Mouse (Mus musculus) midbrain, embryonic 15.5 days (tissue): ENCODE data around the gene Usp30. TPM values are rescaled to one million over a fixed set of nuclear protein-coding genes. Genes with fewer than 3 reads are reported as not detected.

Experiments used
- ATAC-seq: fragments of 200-750 bp; cut with Nextera tagmentation; replicated peaks from 2 replicates; pipeline ENCODE4 v1.8.0; 2017; ENCODE audit warnings: moderate TSS enrichment
- H3K27ac ChIP-seq: fragments of 300-500 bp; sonication (generic); 2 replicates; pipeline ENCODE4 v1.5.1; 2015; ENCODE audit warnings: mild to moderate bottlenecking, inconsistent platforms
- H3K27me3 ChIP-seq: fragments of 300-500 bp; sonication (generic); replicated peaks from 2 replicates; pipeline ENCODE4 v1.6.1; 2015; ENCODE audit warnings: inconsistent platforms
- H3K36me3 ChIP-seq: fragments of 300-500 bp; sonication (generic); replicated peaks from 2 replicates; pipeline ENCODE4 v1.6.1; 2015; ENCODE audit warnings: inconsistent platforms
- H3K4me1 ChIP-seq: fragments of 300-500 bp; sonication (generic); 2 replicates; pipeline ENCODE4 v1.6.1; 2015; ENCODE audit warnings: inconsistent platforms
- H3K4me2 ChIP-seq: fragments of 300-500 bp; sonication (generic); 2 replicates; pipeline ENCODE4 v1.6.1; 2015; ENCODE audit warnings: inconsistent platforms, mild to moderate bottlenecking, moderate library complexity
- H3K4me3 ChIP-seq: fragments of 300-500 bp; sonication (generic); 2 replicates; pipeline ENCODE4 v1.5.1; 2015; ENCODE audit warnings: mild to moderate bottlenecking, inconsistent platforms
- H3K9ac ChIP-seq: fragments of 300-500 bp; sonication (generic); 2 replicates; pipeline ENCODE4 v1.6.1; 2015; ENCODE audit warnings: mild to moderate bottlenecking, inconsistent platforms
- H3K9me3 ChIP-seq: fragments of 300-500 bp; sonication (generic); 2 replicates; pipeline ENCODE4 v1.6.1; 2016; ENCODE audit warnings: inconsistent platforms
- WGBS: fragments of 180-500 bp; shearing (Covaris S2); methylation state at CpG from one replicate; pipeline ENCODE4 v1.1.7; 2015; ENCODE audit warnings: mixed read lengths; 5-methylcytosine and 5-hydroxymethylcytosine counted together
- polyA plus RNA-seq: library from polyadenylated mRNA; unstranded; fragments of >200 nt; fragmentation: Nextera tagmentation; extraction: Ambion mirVana; gene quantifications from 2 replicates; pipeline ENCODE4 v1.2.1, GENCODE M21; 2015

Gene Usp30
- polyA plus RNA-seq, 1 experiment from 2014 or later, result 20.7 TPM

DNA sequence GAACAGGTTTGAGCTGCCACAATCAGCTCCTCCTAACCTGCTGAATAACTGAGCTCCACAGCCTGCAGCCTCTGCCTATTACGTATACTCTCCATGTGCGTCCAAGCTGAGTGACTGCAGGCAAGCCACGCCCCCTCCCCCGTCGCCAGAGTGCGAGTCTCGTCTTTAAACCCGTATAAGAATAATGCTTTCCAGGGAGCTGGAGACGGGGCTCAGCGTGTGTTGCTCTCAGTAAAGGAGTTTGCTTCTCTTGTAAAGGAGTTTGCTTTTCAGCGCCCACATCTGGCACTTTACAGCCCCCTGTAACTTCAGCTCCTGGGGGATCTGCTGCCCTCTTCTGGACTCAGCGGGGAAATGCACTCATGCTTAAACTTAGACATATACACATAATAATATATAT, 88.2 kb downstream of the Usp30 start:
- no peak for ATAC-seq
- H3K4me2 ChIP-seq, result peak overlapping the region; percentile 25; the same call in 1 of the 2 replicates
- peaks cover 5% of the 10 kb centered on the region; the same call in 1 of the 2 replicates for H3K9me3 ChIP-seq
- no peak overlapping the region for H3K27ac ChIP-seq
- H3K4me3 ChIP-seq, result peak overlapping the region; percentile 23
- WGBS, result 2% methylated on average over 12 of the region's 12 CpGs
- no peaks in the 10 kb centered on the region for H3K36me3 ChIP-seq
- H3K9ac ChIP-seq, result no peak overlapping the region
- no peaks in the 10 kb centered on the region for H3K4me1 ChIP-seq
- H3K27me3 ChIP-seq, result no peaks in the 10 kb centered on the region

DNA sequence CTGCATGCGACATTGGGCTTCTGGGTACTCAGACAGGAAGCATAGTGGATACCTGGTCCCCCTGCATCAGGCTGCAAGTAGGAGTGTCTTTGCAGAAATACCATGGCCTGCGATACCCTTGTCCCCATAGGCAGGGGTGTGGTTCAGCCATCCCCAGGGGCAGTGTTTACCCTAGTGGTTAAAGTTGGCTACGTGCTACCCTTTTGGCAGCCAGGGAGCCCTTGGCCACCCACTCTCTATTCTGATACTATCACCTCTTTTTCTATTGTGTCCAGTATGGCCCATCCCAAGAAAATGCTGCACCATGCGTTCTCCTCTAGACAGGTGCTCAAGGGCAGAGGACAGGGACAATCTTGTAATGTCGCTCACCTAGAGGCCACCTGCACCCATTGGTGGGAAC, 89.5 kb downstream of the Usp30 start:
- Histone ChIP-seq H3K4me1 (no peaks in the 10 kb centered on the region), H3K4me2 (no peak overlapping the region), H3K9me3 (no peaks in the 10 kb centered on the region), H3K9ac (no peak overlapping the region), H3K4me3 (no peak overlapping the region), H3K27ac (no peak overlapping the region), H3K36me3 (no peaks in the 10 kb centered on the region), H3K27me3 (no peaks in the 10 kb centered on the region)
- no peak for ATAC-seq
- 87% methylated on average over 5 of the region's 5 CpGs for WGBS

DNA sequence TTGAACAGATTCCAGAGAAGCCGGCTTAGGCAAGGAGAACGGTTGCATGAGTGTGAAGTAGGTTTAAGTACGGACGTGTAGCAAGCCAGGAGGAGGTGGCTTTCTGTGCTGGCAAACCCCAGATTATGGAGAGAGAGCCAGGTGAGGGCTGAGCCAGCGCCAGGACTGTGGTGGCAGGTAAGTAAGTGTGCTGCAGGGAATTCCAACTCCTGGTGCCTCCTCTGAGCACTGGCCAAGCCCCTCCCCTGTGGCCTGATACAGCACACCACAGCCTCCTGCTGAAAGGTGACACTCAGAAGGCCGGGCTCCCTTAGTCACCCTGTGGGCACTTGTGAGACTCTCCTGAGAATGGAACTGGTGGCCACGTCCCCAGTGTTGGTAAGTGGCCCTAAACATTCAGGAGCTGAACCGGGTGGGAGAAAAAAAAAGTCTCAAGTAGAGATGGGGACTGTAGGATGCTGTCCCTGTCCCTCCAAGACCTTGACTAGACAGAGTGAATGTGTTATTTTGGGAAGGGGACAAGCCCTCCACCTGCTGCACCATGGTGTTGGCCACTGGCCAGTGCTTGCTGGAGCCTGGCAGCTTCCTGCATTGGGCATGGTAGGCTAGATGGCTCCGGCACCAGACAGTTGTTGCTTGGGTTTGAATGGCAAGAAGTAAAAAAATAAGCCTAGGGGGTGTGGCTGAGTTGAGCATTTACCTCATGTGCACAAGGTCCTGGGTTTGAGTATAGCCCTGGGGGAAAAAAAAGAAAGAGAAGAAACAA, 90.1 kb downstream of the Usp30 start:
- no peaks in the 10 kb centered on the region for H3K9me3 ChIP-seq
- H3K4me1 ChIP-seq, result no peaks in the 10 kb centered on the region
- no peak overlapping the region for H3K4me2 ChIP-seq
- no peak overlapping the region for H3K4me3 ChIP-seq
- no peak for ATAC-seq
- H3K27ac ChIP-seq, result no peak overlapping the region
- H3K36me3 ChIP-seq, result no peaks in the 10 kb centered on the region
- H3K27me3 ChIP-seq, result no peaks in the 10 kb centered on the region
- no peak overlapping the region for H3K9ac ChIP-seq
- 66% methylated on average over 9 of the region's 9 CpGs for WGBS

DNA sequence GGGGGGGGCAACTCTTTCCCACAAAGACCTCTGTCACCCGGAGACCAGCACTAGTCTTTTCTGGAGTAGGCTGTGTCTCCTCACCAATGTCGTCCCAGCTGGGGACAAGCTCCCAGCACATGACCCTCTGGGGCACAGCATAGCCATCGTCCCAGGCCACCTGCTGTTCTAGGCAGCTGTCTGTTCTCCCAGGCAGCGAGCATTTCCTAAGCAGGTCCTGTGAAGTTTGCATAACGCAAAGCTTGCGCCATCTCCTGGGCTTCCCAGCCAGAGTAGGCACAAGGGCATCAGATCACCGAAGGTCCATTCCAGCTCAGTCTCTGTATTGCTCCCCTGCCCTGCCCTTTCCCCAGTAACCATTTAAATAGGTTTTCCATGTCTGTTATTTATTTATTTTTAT, 92.0 kb downstream of the Usp30 start:
- no peak overlapping the region for H3K27ac ChIP-seq
- no peak overlapping the region for H3K4me3 ChIP-seq
- H3K27me3 ChIP-seq, result no peaks in the 10 kb centered on the region
- H3K9ac ChIP-seq, result no peak overlapping the region
- H3K36me3 ChIP-seq, result no peaks in the 10 kb centered on the region
- no peak for ATAC-seq
- 41% methylated on average over 7 of the region's 7 CpGs for WGBS
- H3K4me2 ChIP-seq, result no peak overlapping the region
- H3K4me1 ChIP-seq, result no peaks in the 10 kb centered on the region
- no peaks in the 10 kb centered on the region for H3K9me3 ChIP-seq

DNA sequence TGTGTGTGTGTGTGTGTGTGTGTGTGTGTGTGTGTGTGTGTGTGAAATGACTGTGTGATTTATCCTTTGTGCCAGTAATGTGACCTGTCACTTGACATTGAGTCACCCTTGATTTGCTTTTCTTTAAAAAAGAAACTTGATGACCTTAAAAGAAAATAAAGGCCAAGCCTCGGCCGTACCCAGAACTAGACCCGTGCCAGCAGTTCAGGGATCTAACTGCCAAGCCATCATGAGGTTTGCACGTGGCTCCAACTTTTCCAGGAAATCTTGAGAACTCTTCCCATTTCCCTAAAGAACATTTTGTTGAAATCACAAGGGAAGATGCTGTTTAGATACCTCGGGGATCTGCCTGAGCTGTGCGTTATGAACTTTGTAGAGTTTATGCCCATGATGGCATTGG, 96.2 kb downstream of the Usp30 start:
- no peak overlapping the region for H3K4me3 ChIP-seq
- H3K4me2 ChIP-seq, result no peak overlapping the region
- H3K36me3 ChIP-seq, result no peaks in the 10 kb centered on the region
- no peaks in the 10 kb centered on the region for H3K27me3 ChIP-seq
- H3K9me3 ChIP-seq, result no peaks in the 10 kb centered on the region
- 82% methylated on average over 6 of the region's 6 CpGs for WGBS
- ATAC-seq, result no peak
- no peaks in the 10 kb centered on the region for H3K4me1 ChIP-seq
- H3K9ac ChIP-seq, result no peak overlapping the region
- no peak overlapping the region for H3K27ac ChIP-seq

DNA sequence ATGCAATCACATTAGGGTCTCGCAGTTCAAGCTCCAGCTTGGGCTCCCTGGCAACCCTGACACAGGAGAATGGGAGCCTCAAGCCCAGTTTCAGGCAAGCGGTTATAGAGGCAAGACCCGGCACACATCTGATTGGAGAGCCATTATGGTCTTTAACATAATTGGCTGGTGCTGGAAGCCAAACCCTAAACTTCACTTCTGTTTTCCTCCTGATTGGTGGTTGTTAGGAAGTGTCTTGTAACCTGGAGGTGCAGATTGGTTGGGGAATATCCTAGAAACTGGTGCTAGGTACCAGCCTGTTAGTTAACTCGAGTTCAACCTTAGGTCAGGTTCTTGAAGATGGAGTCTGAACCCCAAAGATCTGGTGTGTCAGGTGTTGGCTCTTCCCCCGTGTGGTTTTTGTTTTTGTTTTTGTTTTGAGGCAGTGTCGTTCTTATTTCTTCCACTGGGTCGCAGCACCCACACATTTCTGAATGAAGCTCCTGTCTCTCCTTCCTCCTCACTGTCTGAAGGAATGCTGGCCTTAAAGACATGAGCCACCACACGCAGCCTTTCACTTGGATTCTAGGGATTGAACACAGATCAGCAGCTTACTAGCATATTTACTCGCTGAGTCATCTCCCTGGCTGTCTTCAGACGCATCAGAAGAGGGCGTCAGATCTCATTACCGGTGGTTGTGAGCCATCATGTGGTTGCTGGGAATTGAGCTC, 97.0 kb downstream of the Usp30 start:
- 59% methylated on average over 12 of the region's 12 CpGs for WGBS
- Histone ChIP-seq H3K4me1 (no peaks in the 10 kb centered on the region), H3K27me3 (no peaks in the 10 kb centered on the region), H3K27ac (no peak overlapping the region), H3K9me3 (no peaks in the 10 kb centered on the region), H3K4me2 (no peak overlapping the region), H3K9ac (no peak overlapping the region), H3K36me3 (no peaks in the 10 kb centered on the region), H3K4me3 (no peak overlapping the region)
- no peak for ATAC-seq

DNA sequence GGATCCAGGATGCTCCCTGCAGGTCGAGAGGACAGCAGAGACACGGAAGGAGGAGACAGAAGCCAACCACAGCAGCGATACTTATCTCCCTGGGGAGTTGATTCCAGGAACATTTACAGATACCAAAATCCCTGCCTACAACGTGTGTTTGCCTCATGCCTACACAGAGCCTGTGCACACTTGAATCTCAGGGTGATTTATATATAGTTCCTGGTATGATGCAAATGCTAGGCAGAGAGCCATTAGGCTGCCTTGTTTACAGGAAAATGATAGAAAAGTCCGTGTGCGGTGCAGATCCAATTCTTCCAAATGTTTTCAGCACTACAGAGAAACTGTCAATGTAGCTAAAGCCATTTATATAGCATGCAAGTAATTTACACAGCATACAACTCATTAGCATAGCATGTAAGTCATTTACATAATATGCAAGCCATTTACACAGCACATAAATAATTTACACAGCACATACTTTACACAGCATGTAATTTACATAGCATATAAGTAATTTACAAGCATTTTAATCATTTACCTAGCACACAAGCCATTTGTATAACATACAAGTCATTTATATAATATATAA, 97.9 kb downstream of the Usp30 start:
- H3K4me3 ChIP-seq, result no peak overlapping the region
- WGBS, result 71% methylated on average over 6 of the region's 6 CpGs
- no peaks in the 10 kb centered on the region for H3K36me3 ChIP-seq
- no peak overlapping the region for H3K4me2 ChIP-seq
- H3K27ac ChIP-seq, result no peak overlapping the region
- ATAC-seq, result no peak
- no peaks in the 10 kb centered on the region for H3K9me3 ChIP-seq
- no peak overlapping the region for H3K9ac ChIP-seq
- H3K27me3 ChIP-seq, result no peaks in the 10 kb centered on the region
- H3K4me1 ChIP-seq, result no peaks in the 10 kb centered on the region

DNA sequence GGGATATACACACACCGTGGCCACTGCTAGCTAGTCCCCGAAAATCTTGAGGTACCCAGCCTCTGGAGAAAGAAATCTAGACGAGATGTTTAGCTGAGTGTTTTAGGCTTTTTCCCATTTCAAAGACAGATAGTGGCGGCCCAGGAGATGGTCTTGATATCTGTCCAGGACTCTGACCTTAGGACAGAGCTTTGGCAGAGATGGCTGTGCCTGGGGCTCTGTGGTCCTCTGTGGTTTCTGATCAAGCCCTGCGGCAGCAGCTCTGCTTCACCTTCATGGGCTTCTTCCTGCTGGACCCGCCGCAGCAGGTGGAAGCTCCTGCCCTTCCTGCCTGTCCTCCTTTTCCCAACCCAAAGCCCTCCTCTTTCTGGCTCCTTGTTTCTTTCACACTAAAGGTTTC, 105.1 kb downstream of the Usp30 start:
- Histone ChIP-seq H3K4me3 (no peak overlapping the region), H3K27ac (no peak overlapping the region), H3K9ac (no peak overlapping the region), H3K36me3 (no peaks in the 10 kb centered on the region), H3K4me2 (no peak overlapping the region), H3K4me1 (0 out of 2 replicates have a peak, but pooled peaks cover under 1% of the 10 kb centered on the region), H3K27me3 (peaks cover 5% of the 10 kb centered on the region), H3K9me3 (no peaks in the 10 kb centered on the region)
- ATAC-seq, result no peak
- 85% methylated on average over 7 of the region's 7 CpGs for WGBS

DNA sequence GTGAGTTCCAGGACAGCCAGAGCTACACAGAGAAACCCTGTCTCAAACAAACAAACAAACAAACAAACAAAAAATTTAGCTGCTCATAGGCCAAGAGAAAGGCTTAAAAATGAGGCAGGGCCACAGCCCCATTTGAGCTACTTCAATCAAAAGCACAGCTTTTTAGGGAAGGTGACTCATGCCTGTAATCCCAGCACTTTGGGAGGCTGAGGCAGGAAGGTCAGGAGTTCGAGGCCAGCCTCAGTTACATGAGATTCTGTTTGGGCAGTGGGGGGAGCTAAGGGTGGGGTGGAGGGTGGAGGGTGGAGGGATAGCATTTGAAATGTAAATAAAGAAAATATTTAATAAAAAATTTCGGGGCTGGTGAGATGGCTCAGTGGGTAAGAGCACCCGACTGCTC, 107.7 kb downstream of the Usp30 start:
- H3K4me1 ChIP-seq, result peaks cover 12% of the 10 kb centered on the region
- peaks cover 13% of the 10 kb centered on the region for H3K27me3 ChIP-seq
- H3K4me3 ChIP-seq, result no peak overlapping the region
- H3K36me3 ChIP-seq, result no peaks in the 10 kb centered on the region
- WGBS, result 88% methylated on average over 3 of the region's 3 CpGs
- H3K4me2 ChIP-seq, result no peak overlapping the region
- ATAC-seq, result no peak
- H3K9ac ChIP-seq, result no peak overlapping the region
- H3K27ac ChIP-seq, result no peak overlapping the region
- H3K9me3 ChIP-seq, result no peaks in the 10 kb centered on the region

DNA sequence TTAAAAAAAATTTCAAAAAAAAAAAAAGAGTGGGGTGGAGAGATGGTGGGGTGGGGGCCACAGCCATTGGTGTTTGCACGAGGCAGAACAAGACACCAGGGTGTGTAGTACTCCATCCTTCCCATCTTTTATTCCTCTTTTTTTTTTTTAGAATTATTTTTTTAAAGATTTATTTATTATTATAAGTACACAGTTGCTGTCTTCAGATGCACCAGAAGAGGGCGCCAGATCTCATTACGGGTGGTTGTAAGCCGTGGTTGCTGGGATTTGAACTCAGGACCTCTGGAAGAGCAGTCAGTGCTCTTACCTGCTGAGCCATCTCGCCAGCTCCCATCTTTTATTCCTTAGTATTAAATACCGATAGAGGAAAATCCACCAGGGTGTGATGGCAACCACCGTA, 108.2 kb downstream of the Usp30 start:
- Histone ChIP-seq H3K4me2 (no peak overlapping the region), H3K27me3 (peaks cover 13% of the 10 kb centered on the region), H3K4me1 (peaks cover 12% of the 10 kb centered on the region), H3K9me3 (no peaks in the 10 kb centered on the region), H3K36me3 (no peaks in the 10 kb centered on the region), H3K27ac (no peak overlapping the region), H3K9ac (no peak overlapping the region), H3K4me3 (no peak overlapping the region)
- ATAC-seq, result no peak
- WGBS, result 75% methylated on average over 7 of the region's 7 CpGs

DNA sequence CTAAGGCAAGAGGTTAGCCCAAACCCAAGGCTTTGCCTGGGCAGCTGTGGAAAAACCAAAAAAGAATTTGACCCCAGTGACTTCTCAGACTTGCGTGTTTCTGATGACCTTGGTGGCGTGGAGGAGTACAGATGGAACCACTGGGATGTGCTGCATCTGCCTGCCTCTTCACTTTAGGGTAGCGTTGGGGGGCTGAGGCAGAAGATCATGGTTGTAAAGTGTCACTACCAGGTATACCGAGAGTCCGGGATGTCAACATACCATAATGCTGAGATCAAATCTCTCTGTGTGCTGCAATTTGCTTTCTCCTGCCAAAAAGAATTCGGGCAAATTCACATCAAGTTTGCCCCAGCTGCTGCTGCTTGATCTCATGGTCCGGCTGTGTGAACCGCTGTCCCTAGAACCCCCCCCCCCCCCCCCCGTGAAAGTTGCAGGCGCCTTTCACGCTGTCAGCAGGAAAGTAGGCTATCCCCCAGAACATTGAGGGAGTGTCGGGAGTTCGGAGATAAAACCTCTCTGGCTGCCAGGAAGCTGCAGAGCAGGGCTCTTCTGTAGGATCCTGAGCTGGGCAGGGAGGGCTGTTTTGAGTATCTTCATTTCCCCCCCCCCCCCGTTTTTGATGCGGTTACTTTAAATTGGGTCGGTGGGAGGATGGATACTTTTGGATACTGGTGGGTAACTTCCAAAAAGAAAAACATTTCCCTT, 108.8 kb downstream of the Usp30 start:
- Histone ChIP-seq H3K4me3 (no peak overlapping the region), H3K36me3 (no peaks in the 10 kb centered on the region), H3K9ac (no peak overlapping the region), H3K4me1 (peaks cover 12% of the 10 kb centered on the region), H3K9me3 (no peaks in the 10 kb centered on the region), H3K27me3 (peaks cover 13% of the 10 kb centered on the region), H3K27ac (no peak overlapping the region), H3K4me2 (no peak overlapping the region)
- no peak for ATAC-seq
- WGBS, result 29% methylated on average over 16 of the region's 16 CpGs
